Mouse (Mus musculus) G1E (cell line): ENCODE data around the gene Pafah1b1.

Experiments used
- CTCF ChIP-seq: IDR thresholded peaks from 2 replicates; pipeline ENCODE4 v1.5.1; 2012; ENCODE audit warnings: low read depth, low read length, inconsistent platforms, mixed read lengths
- GATA1 ChIP-seq: IDR thresholded peaks from 2 replicates; pipeline ENCODE4 v1.6.1; 2012; ENCODE audit warnings: borderline replicate concordance, low read length, inconsistent platforms, mixed read lengths
- GATA2 ChIP-seq: IDR thresholded peaks from 2 replicates; pipeline ENCODE4 v1.6.1; 2012; ENCODE audit warnings: low read depth, low read length, inconsistent platforms, borderline replicate concordance
- TAL1 ChIP-seq: conservative IDR thresholded peaks from 2 replicates; pipeline ENCODE4 v1.6.1; 2012; ENCODE audit warnings: low read depth, low read length, inconsistent platforms, mixed read lengths

DNA sequence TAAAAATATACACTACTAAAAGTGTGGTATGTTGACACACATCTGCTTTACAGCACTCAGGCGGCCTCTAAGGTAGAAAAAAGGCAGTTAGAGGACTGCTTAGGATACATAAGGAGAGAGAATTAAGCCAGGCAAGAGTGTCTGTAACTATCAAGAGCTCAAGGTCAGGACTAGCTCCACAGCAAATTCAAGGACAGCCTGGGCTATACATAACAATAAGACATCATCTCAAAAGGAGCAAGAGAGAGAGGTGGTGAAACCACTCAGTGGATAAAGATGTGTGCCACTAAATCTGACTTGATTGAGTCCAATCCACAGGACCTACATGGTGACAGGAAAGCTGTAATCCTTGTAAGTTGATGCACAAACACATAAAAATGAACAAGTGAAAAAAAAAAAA lies 3.8 kb downstream of the Pafah1b1 start:
- TF ChIP-seq CTCF (no peak), GATA2 (no peak), TAL1 (no peak), GATA1 (no peak)
